Mouse (Mus musculus) gastrocnemius, postnatal 4 days (tissue): ENCODE measurements around the gene Alx1. TPM values are rescaled to one million over a fixed set of nuclear protein-coding genes. Genes with fewer than 3 reads are reported as not detected.

ENCODE experiments used
- DNase-seq, 2 experiments: peaks; one replicate each; pipeline ENCODE4 v3.0.0; 2021 to 2022; ENCODE audit warnings: low spot score in 2 of 2, mixed read lengths in 2 of 2
- long read RNA-seq, 2 experiments: library from polyadenylated mRNA; stranded (forward); transcript quantifications; one replicate each; pipeline ENCODE4 v2.0.0; 2021
- total RNA-seq, 2 experiments: library from RNA; stranded (reverse); gene quantifications; 2 replicates each; pipeline ENCODE4 v1.2.3; 2021

Alx1 gene
- not detected for total RNA-seq
- long read RNA-seq, experiment 1 = 0 reads
- long read RNA-seq, experiment 2 = 0 reads

GRCm38 (mm10) chr10:103029730-103030490 lies at the start of gene Alx1:
Gene Alx1, minus strand, starts transcription at chr10:103030215.
- DNase-seq = no peak

- no peak for DNase-seq
Observed at GRCm38 (mm10) chr10:103049593-103049992, 19.6 kb upstream of the Alx1 start.

GRCm38 (mm10) chr10:103046623-103047022 lies 16.6 kb upstream of the Alx1 start:
- no peak for DNase-seq

GRCm38 (mm10) chr10:103045019-103045418 lies 15.0 kb upstream of the Alx1 start:
- DNase-seq = no peak

GRCm38 (mm10) chr10:103035002-103035640 lies 5.1 kb upstream of the Alx1 start:
- no peak for DNase-seq

- DNase-seq = no peak
Observed at GRCm38 (mm10) chr10:103030931-103031330, 916 bp upstream of the Alx1 start.

GRCm38 (mm10) chr10:103029132-103029729 lies 784 bp downstream of the Alx1 start:
- no peak for DNase-seq

- peak in 1 of 2 experiments; percentile 21 for DNase-seq
Observed at GRCm38 (mm10) chr10:103028253-103029131, 1.5 kb downstream of the Alx1 start.

- peak in 1 of 2 experiments; percentile 20 for DNase-seq
Observed at GRCm38 (mm10) chr10:103027931-103028252, 2.1 kb downstream of the Alx1 start.

- DNase-seq = peak in 1 of 2 experiments; percentile 16
Observed at GRCm38 (mm10) chr10:103027226-103027930, 2.6 kb downstream of the Alx1 start.

- no peak for DNase-seq
Observed at GRCm38 (mm10) chr10:103026636-103027225, 3.3 kb downstream of the Alx1 start.

- no peak for DNase-seq
Observed at GRCm38 (mm10) chr10:103002556-103002955, 27.5 kb downstream of the Alx1 start.

GRCm38 (mm10) chr10:103000902-103001301 lies 29.1 kb downstream of the Alx1 start:
- no peak for DNase-seq

- no peak for DNase-seq
Observed at GRCm38 (mm10) chr10:102999584-102999983, 30.4 kb downstream of the Alx1 start.

- no peak for DNase-seq
Observed at GRCm38 (mm10) chr10:102975106-102975505, 54.9 kb downstream of the Alx1 start.

GRCm38 (mm10) chr10:102959602-102960001 lies 70.4 kb downstream of the Alx1 start:
- no peak for DNase-seq
